Mouse (Mus musculus) embryonic fibroblast, embryonic 13.5 days (primary cell): ENCODE results near the gene Ccndbp1. TPM values are rescaled to one million over a fixed set of nuclear protein-coding genes. Genes with fewer than 3 reads are reported as not detected.
"Not testable (repeated sequence)": the region's sequence is repeated elsewhere in the genome, so short reads cannot be mapped to it uniquely, and the experiment has no call there.

Source experiments
- H3K27ac ChIP-seq: 2 replicates; pipeline ENCODE4 v1.5.1; 2012; ENCODE audit warnings: low read length, control low read depth, inconsistent platforms; ENCODE audit not compliant: insufficient read depth
- H3K4me1 ChIP-seq: 2 replicates; pipeline ENCODE4 v1.6.1; 2011; ENCODE audit warnings: low read length; ENCODE audit not compliant: control insufficient read depth, insufficient read depth
- H3K4me3 ChIP-seq: 2 replicates; pipeline ENCODE4 v1.5.1; 2011; ENCODE audit warnings: mild to moderate bottlenecking, control low read depth, low read length; ENCODE audit not compliant: insufficient read depth
- CTCF ChIP-seq: IDR thresholded peaks from 2 replicates; pipeline ENCODE4 v1.5.1; 2011; ENCODE audit warnings: mild to moderate bottlenecking, control low read depth, low read length, moderate library complexity, borderline replicate concordance; ENCODE audit not compliant: insufficient read depth
- POLR2A ChIP-seq: IDR thresholded peaks from 2 replicates; pipeline ENCODE4 v1.6.1; 2011; ENCODE audit warnings: low read depth, mild to moderate bottlenecking, control low read depth, low read length, moderate library complexity
- polyA plus RNA-seq: library from polyadenylated mRNA; stranded (reverse); fragments of >200 nt; gene quantifications from 2 replicates; pipeline ENCODE4 v1.2.4, GENCODE M21; 2011; ENCODE audit warnings: low read depth; ENCODE audit not compliant: missing spikeins, insufficient read length

The Ccndbp1 gene
- polyA plus RNA-seq, 1 experiment, result 37.2 TPM

- Histone ChIP-seq H3K27ac (no peak overlapping the region), H3K4me3 (no peak overlapping the region), H3K4me1 (no peaks in the 10 kb centered on the region)
- TF ChIP-seq CTCF, result no peak
- no peak for TF ChIP-seq POLR2A
Measured at GRCm38 (mm10) chr2:121017151-121017550, 8.9 kb downstream of the Ccndbp1 start.

GRCm38 (mm10) chr2:121022918-121023317 is 14.7 kb downstream of the Ccndbp1 start:
- TF ChIP-seq POLR2A, result no peak
- TF ChIP-seq CTCF, result no peak
- Histone ChIP-seq H3K4me3 (no peak overlapping the region), H3K4me1 (no peaks in the 10 kb centered on the region), H3K27ac (no peak overlapping the region)

- Histone ChIP-seq H3K27ac (no peak within 1 kb of the TSS), H3K4me3 (no peak within 1 kb of the TSS), H3K4me1 (no peaks in the 10 kb centered on the region)
- TF ChIP-seq CTCF (no peak), POLR2A (no peak)
Measured at GRCm38 (mm10) chr2:121036733-121037341, 28.6 kb downstream of the Ccndbp1 start, which contains the start of gene Epb42. Epb42 (minus strand) TSS chr2:121037072.

GRCm38 (mm10) chr2:121038851-121039250 is 30.6 kb downstream of the Ccndbp1 start:
- H3K4me1 ChIP-seq, H3K27ac ChIP-seq: not testable (repeated sequence)

GRCm38 (mm10) chr2:121039382-121039781 is 31.2 kb downstream of the Ccndbp1 start:
- Histone ChIP-seq H3K4me1 (no peaks in the 10 kb centered on the region), H3K4me3 (no peak overlapping the region), H3K27ac (no peak overlapping the region)
- TF ChIP-seq POLR2A (no peak), CTCF (no peak)

More at GRCm38 (mm10) chr2:121038851-121039250, 30.6 kb downstream of the Ccndbp1 start:
- H3K4me3 ChIP-seq, result not testable (repeated sequence)

GRCm38 (mm10) chr2:121041098-121041497 is 32.9 kb downstream of the Ccndbp1 start:
- peak; percentile 32; the same call in 1 of the 2 replicates for TF ChIP-seq CTCF
- TF ChIP-seq POLR2A, result no peak
- Histone ChIP-seq H3K4me1 (no peaks in the 10 kb centered on the region), H3K27ac (no peak overlapping the region), H3K4me3 (no peak overlapping the region)

GRCm38 (mm10) chr2:121045653-121046052 is 37.5 kb downstream of the Ccndbp1 start:
- TF ChIP-seq POLR2A (no peak), CTCF (no peak)

GRCm38 (mm10) chr2:121052176-121052575 is 44.0 kb downstream of the Ccndbp1 start:
- Histone ChIP-seq H3K4me1 (peaks cover 4% of the 10 kb centered on the region; the same call in 1 of the 2 replicates), H3K27ac (no peak overlapping the region), H3K4me3 (no peak overlapping the region)
- TF ChIP-seq POLR2A (no peak), CTCF (no peak)

More at GRCm38 (mm10) chr2:121045653-121046052, 37.5 kb downstream of the Ccndbp1 start:
- no peaks in the 10 kb centered on the region for H3K4me1 ChIP-seq
- no peak overlapping the region for H3K27ac ChIP-seq
- no peak overlapping the region for H3K4me3 ChIP-seq

- H3K4me3 ChIP-seq, result no peak overlapping the region
- TF ChIP-seq CTCF, result no peak
- TF ChIP-seq POLR2A, result no peak
- H3K4me1 ChIP-seq, result peaks cover 4% of the 10 kb centered on the region; the same call in 1 of the 2 replicates
- no peak overlapping the region for H3K27ac ChIP-seq
Measured at GRCm38 (mm10) chr2:121054060-121054459, 45.9 kb downstream of the Ccndbp1 start.

GRCm38 (mm10) chr2:121055915-121056314 is 47.7 kb downstream of the Ccndbp1 start:
- no peak overlapping the region for H3K4me3 ChIP-seq
- TF ChIP-seq POLR2A (no peak), CTCF (no peak)
- peaks cover 4% of the 10 kb centered on the region; the same call in 1 of the 2 replicates for H3K4me1 ChIP-seq
- no peak overlapping the region for H3K27ac ChIP-seq

GRCm38 (mm10) chr2:121057997-121058396 is 49.8 kb downstream of the Ccndbp1 start:
- Histone ChIP-seq H3K4me1 (peaks cover 4% of the 10 kb centered on the region; the same call in 1 of the 2 replicates), H3K27ac (no peak overlapping the region), H3K4me3 (no peak overlapping the region)
- TF ChIP-seq CTCF (no peak), POLR2A (no peak)

- no peak overlapping the region for H3K4me3 ChIP-seq
- H3K27ac ChIP-seq, result no peak overlapping the region
- TF ChIP-seq POLR2A, result no peak
- TF ChIP-seq CTCF, result no peak
- no peaks in the 10 kb centered on the region for H3K4me1 ChIP-seq
Measured at GRCm38 (mm10) chr2:121061315-121061714, 53.1 kb downstream of the Ccndbp1 start.

Other genes with a start within 250 kb of the Ccndbp1 start
- 7.1 and 11.1 TPM in 2 replicates for gene Cdan1, start 158.3 kb upstream of the Ccndbp1 start, polyA plus RNA-seq
- 12.3 and 15.7 TPM in 2 replicates for gene Ttbk2, start 157.8 kb upstream of the Ccndbp1 start, polyA plus RNA-seq
- 24.8 and 25.4 TPM in 2 replicates for gene Ubr1, start 37.7 kb upstream of the Ccndbp1 start, polyA plus RNA-seq
- gene Tmem62, start 31.4 kb upstream of the Ccndbp1 start, polyA plus RNA-seq, result 5.0 and 8.0 TPM in 2 replicates
- not detected in 2 replicates for gene Epb42, start 28.7 kb downstream of the Ccndbp1 start, polyA plus RNA-seq
- not detected in 2 replicates for gene Tgm5, start 77.4 kb downstream of the Ccndbp1 start, polyA plus RNA-seq
- gene Tgm7, start 101.4 kb downstream of the Ccndbp1 start, polyA plus RNA-seq, result not detected in 2 replicates
- 7.2 and 10.0 TPM in 2 replicates for gene Adal, start 132.0 kb downstream of the Ccndbp1 start, polyA plus RNA-seq
- gene Lcmt2, start 132.2 kb downstream of the Ccndbp1 start, polyA plus RNA-seq, result 4.4 and 5.5 TPM in 2 replicates
- 41.5 and 48.2 TPM in 2 replicates for gene Tubgcp4, start 162.3 kb downstream of the Ccndbp1 start, polyA plus RNA-seq
- 10.3 and 10.8 TPM in 2 replicates for gene Zscan29, start 162.7 kb downstream of the Ccndbp1 start, polyA plus RNA-seq